In genomic region chr17:74920056-74920455, GRCm38 (mm10) we compare ENCODE assay signal across 24 mouse cellular contexts.
A peak's percentile ranks its signal among the peaks of the same experiment; 100 is the strongest.
DNase-seq lines count a peak whose midpoint lies in the region; ATAC-seq and TF ChIP-seq lines count a peak whose summit lies in the region.
"Had no signal": no experiment of that assay in that cellular context is flagged by ENCODE, and none has a peak within 500 bp of the region (broad histone marks: within the 10 kb centered on the region; RNA-seq: fewer than 3 reads in every experiment).

No protein-coding gene starts in this region.

- H3K36me3 ChIP-seq in heart, embryonic 10.5 days = no peaks in the 10 kb centered on the region
- no peaks in the 10 kb centered on the region for H3K36me3 ChIP-seq in heart, adult 2 months (ENCODE audit: control insufficient read depth, insufficient read depth, low read length)
- 0 out of 2 replicates have a peak, but pooled peaks cover 2% of the 10 kb centered on the region for H3K36me3 ChIP-seq in liver, embryonic 11.5 days (ENCODE audit: control insufficient read depth, insufficient read depth, low read length)
- no peaks in the 10 kb centered on the region for H3K36me3 ChIP-seq in liver, embryonic 12.5 days
- H3K36me3 ChIP-seq: embryonic facial prominence, embryonic 12.5 days; embryonic facial prominence, embryonic 15.5 days had no signal

- TF ChIP-seq POLR2A in heart, adult 2 months (IDR thresholded peaks at IDR 0.05; ENCODE audit: insufficient read depth, low read depth, low read length) = no peak

- intact Hi-C loops in heart, adult 2 months (cut with DNase I) = no loop called here

- no peak overlapping the region for H3K9ac ChIP-seq in heart, adult 2 months (ENCODE audit: low read depth, low read length)
- H3K9ac ChIP-seq in liver, embryonic 11.5 days (ENCODE audit: low read depth, low read length) = no peak overlapping the region
- no peak overlapping the region for H3K9ac ChIP-seq in liver, embryonic 12.5 days
- H3K9ac ChIP-seq: embryonic facial prominence, embryonic 12.5 days; embryonic facial prominence, embryonic 15.5 days; forebrain, postnatal 0 days; heart, embryonic 13.5 days; hindbrain, embryonic 14.5 days had no signal

- no peak for ATAC-seq in liver, embryonic 11.5 days (replicated peaks; ENCODE audit: low FRiP score)
- ATAC-seq in liver, embryonic 12.5 days = no peak
- ATAC-seq: forebrain, embryonic 14.5 days; forebrain, postnatal 0 days; hindbrain, postnatal 0 days; inflammation-experienced regulatory T-cells, adult 6 months had no signal

- no peak overlapping the region for H3K4me3 ChIP-seq in heart, embryonic 10.5 days
- H3K4me3 ChIP-seq in heart, adult 2 months = no peak overlapping the region
- H3K4me3 ChIP-seq in liver, embryonic 11.5 days (ENCODE audit: low read depth, low read length) = no peak overlapping the region
- H3K4me3 ChIP-seq in liver, embryonic 12.5 days = no peak overlapping the region
- H3K4me3 ChIP-seq: embryonic facial prominence, embryonic 12.5 days; embryonic facial prominence, embryonic 15.5 days; heart, embryonic 13.5 days had no signal

- WGBS in heart, embryonic 10.5 days = 85% methylated on average over 5 of the region's 5 CpGs
- WGBS in heart, adult 2 months = 86% methylated on average over 5 of the region's 5 CpGs
- 78% methylated on average over 5 of the region's 5 CpGs for WGBS in liver, embryonic 11.5 days
- WGBS in liver, embryonic 12.5 days (ENCODE audit: insufficient replicate concordance) = 72% methylated on average over 5 of the region's 5 CpGs

- TF ChIP-seq CTCF in heart, adult 2 months (IDR thresholded peaks at IDR 0.05) = no peak

- peak; percentile 57 for DNase-seq in heart, embryonic 10.5 days (ENCODE audit: low spot score)
- no peak for DNase-seq in heart, adult 2 months
- DNase-seq in kidney, adult 9 months = peak; percentile 10
- DNase-seq in kidney, postnatal 4 days = no peak
- peak; percentile 28 for DNase-seq in liver, embryonic 11.5 days (ENCODE audit: low spot score)
- DNase-seq: adrenal gland, adult 2 months; adrenal gland, postnatal 14 days; B cell, adult 2 months; cerebellum, adult 11 months; cerebellum, adult 2 months; cerebellum, adult 9-11 months; cerebellum, postnatal 25 days; forebrain, postnatal 0 days; gastrocnemius, postnatal 25 days; heart, postnatal 14 days; heart, postnatal 4 days had no signal

- H3K79me2 ChIP-seq in heart, adult 2 months (replicated peaks; ENCODE audit: control insufficient read depth, insufficient read depth, low read length) = no peaks in the 10 kb centered on the region

- H3K27me3 ChIP-seq in heart, embryonic 10.5 days (ENCODE audit: insufficient read depth, poor library complexity, severe bottlenecking) = no peaks in the 10 kb centered on the region
- H3K27me3 ChIP-seq in heart, adult 2 months (ENCODE audit: control insufficient read depth, insufficient read depth, low read length) = no peaks in the 10 kb centered on the region
- H3K27me3 ChIP-seq in liver, embryonic 11.5 days (replicated peaks; ENCODE audit: control insufficient read depth, insufficient read depth, low read length) = no peaks in the 10 kb centered on the region
- no peaks in the 10 kb centered on the region for H3K27me3 ChIP-seq in liver, embryonic 12.5 days (replicated peaks)
- H3K27me3 ChIP-seq: embryonic facial prominence, embryonic 12.5 days; embryonic facial prominence, embryonic 15.5 days; heart, embryonic 13.5 days had no signal

- 0 out of 2 replicates have a peak, but pooled peaks cover 2% of the 10 kb centered on the region for H3K9me3 ChIP-seq in heart, embryonic 10.5 days
- H3K9me3 ChIP-seq in liver, embryonic 11.5 days (ENCODE audit: control insufficient read depth, low read length) = no peaks in the 10 kb centered on the region
- H3K9me3 ChIP-seq in liver, embryonic 12.5 days (replicated peaks) = peaks cover 8% of the 10 kb centered on the region; the same call in 1 of the 2 replicates

- H3K27ac ChIP-seq in heart, embryonic 10.5 days = no peak overlapping the region
- no peak overlapping the region for H3K27ac ChIP-seq in heart, adult 2 months
- H3K27ac ChIP-seq in liver, embryonic 11.5 days (ENCODE audit: low read depth, low read length) = no peak overlapping the region
- no peak overlapping the region for H3K27ac ChIP-seq in liver, embryonic 12.5 days
- H3K27ac ChIP-seq: embryonic facial prominence, embryonic 12.5 days; embryonic facial prominence, embryonic 15.5 days; heart, embryonic 13.5 days; hindbrain, embryonic 14.5 days; hindbrain, postnatal 0 days had no signal

- H3K4me2 ChIP-seq in liver, embryonic 11.5 days = no peak overlapping the region
- H3K4me2 ChIP-seq in liver, embryonic 12.5 days = no peak overlapping the region
- H3K4me2 ChIP-seq: embryonic facial prominence, embryonic 12.5 days; embryonic facial prominence, embryonic 15.5 days; heart, embryonic 13.5 days; hindbrain, embryonic 14.5 days had no signal

- H3K4me1 ChIP-seq in heart, embryonic 10.5 days = peaks cover 14% of the 10 kb centered on the region
- H3K4me1 ChIP-seq in heart, adult 2 months (ENCODE audit: control insufficient read depth, insufficient read depth, low read length) = no peaks in the 10 kb centered on the region
- no peaks in the 10 kb centered on the region for H3K4me1 ChIP-seq in liver, embryonic 11.5 days (replicated peaks; ENCODE audit: control insufficient read depth, insufficient read depth, low read length)
- no peaks in the 10 kb centered on the region for H3K4me1 ChIP-seq in liver, embryonic 12.5 days

- no peak for TF ChIP-seq EP300 in heart, adult 2 months (IDR thresholded peaks at IDR 0.05; ENCODE audit: insufficient read depth, low read depth, low read length)

Comparison
In these comparisons a context has a peak if more than half of its experiments do, and no peak if none do; other contexts are left out.
1. DNase-seq: peak in heart, embryonic 10.5 days (single experiment), kidney, adult 9 months (single experiment) and liver, embryonic 11.5 days (single experiment); none in heart, adult 2 months (0 of 2) and kidney, postnatal 4 days (0 of 2).